Mouse (Mus musculus) olfactory bulb, adult 2 months (tissue): ENCODE data around the gene C1rl.

Experiments
- CTCF ChIP-seq: fragments of 200-500 bp; IDR thresholded peaks from 2 replicates; pipeline ENCODE4 v1.5.1; 2012; ENCODE audit warnings: low read depth, mild to moderate bottlenecking, low read length, moderate library complexity; ENCODE audit not compliant: insufficient read depth
- POLR2A ChIP-seq: fragments of 200-500 bp; IDR thresholded peaks from 2 replicates; pipeline ENCODE4 v1.6.1; 2012; ENCODE audit warnings: mild to moderate bottlenecking, low read depth, low read length, moderate library complexity; ENCODE audit not compliant: insufficient read depth

DNA sequence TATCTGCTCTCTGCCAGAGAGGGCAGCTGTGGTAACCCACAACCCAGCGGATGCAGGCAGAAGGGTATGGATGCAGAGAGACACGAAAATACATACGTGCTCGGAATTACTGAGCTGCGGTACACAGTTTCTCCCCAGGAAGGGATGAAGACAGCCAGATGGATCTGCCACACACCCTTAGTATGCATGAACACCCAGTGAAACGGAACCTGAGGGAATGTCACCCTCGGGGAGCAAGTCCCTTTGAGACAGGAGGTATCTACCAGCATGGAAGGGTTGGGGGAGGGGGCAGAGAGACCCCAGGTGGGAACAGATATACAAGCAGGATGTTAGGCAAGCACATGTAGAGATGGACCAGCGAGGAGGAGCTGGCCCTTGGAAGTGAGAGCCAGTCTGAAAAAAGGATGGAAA, 29.0 kb upstream of the C1rl start:
- TF ChIP-seq POLR2A, result no peak
- TF ChIP-seq CTCF, result no peak
